In genomic region chr4:95048021-95048730, GRCm38 (mm10) we compare ENCODE assay signal across 8 mouse cellular contexts. TPM values are rescaled to one million over a fixed set of nuclear protein-coding genes. Genes with fewer than 3 reads are reported as not detected.
DNase-seq lines count a peak whose midpoint lies in the region; ATAC-seq lines count a peak whose summit lies in the region.

No protein-coding gene starts in this region.

- peak overlapping the region; percentile 76 for H3K4me3 ChIP-seq in forebrain, embryonic 14.5 days (ENCODE audit: low read depth, low read length)

- no peaks in the 10 kb centered on the region for H3K27me3 ChIP-seq in forebrain, embryonic 14.5 days (replicated peaks; ENCODE audit: control insufficient read depth, insufficient read depth, low read length)

- H3K4me1 ChIP-seq in forebrain, embryonic 14.5 days (ENCODE audit: control insufficient read depth, insufficient read depth, low read length): 0 out of 2 replicates have a peak, but pooled peaks cover 9% of the 10 kb centered on the region

- no peaks in the 10 kb centered on the region for H3K9me3 ChIP-seq in forebrain, embryonic 14.5 days (replicated peaks; ENCODE audit: control insufficient read depth, low read length)

- H3K36me3 ChIP-seq in forebrain, embryonic 14.5 days (ENCODE audit: control insufficient read depth, insufficient read depth, low read length): no peaks in the 10 kb centered on the region

- intact Hi-C loops in left cerebral cortex, postnatal 36 days (cut with DNase I): no loop called here
- intact Hi-C loops in left cerebral cortex, postnatal 25 days (cut with DNase I): no loop called here

- 14% methylated on average over 5 of the region's 5 CpGs for WGBS in forebrain, embryonic 14.5 days

- peak overlapping the region; percentile 50; the same call in 1 of the 2 replicates for H3K9ac ChIP-seq in forebrain, embryonic 14.5 days (ENCODE audit: low read length)

- H3K27ac ChIP-seq in forebrain, embryonic 14.5 days (ENCODE audit: low read depth, low read length): no peak overlapping the region

- no peak for ATAC-seq in forebrain, embryonic 14.5 days

- peak; percentile 17 for DNase-seq in cerebellum, adult 9-10 months
- DNase-seq in cerebellum, postnatal 36 days: no peak
- peak; percentile 13 to 21 for DNase-seq in B cell, adult 2 months
- DNase-seq in forebrain, embryonic 14.5 days (ENCODE audit: low spot score): no peak
- DNase-seq in lung, postnatal 36 days: peak; percentile 35
- no peak for DNase-seq in left cerebral cortex, postnatal 36 days (ENCODE audit: low spot score in 2 of 2)
- DNase-seq in thymus, postnatal 0 days (ENCODE audit: low spot score): no peak
- DNase-seq in left cerebral cortex, postnatal 25 days (ENCODE audit: low spot score in 2 of 2): no peak

- H3K4me2 ChIP-seq in forebrain, embryonic 14.5 days (ENCODE audit: low read length): peak overlapping the region; percentile 98

RNA-seq across cellular contexts. Expression of gene Jun, which starts 3.8 kb away (rescaled TPM):
- 36.0 and 36.4 TPM in 2 replicates for polyA plus RNA-seq in forebrain, embryonic 14.5 days (2014; fragmentation: Nextera tagmentation; extraction: Ambion mirVana)
- 10 to 100 TPM; 48.6 to 79.9 TPM for total RNA-seq in left cerebral cortex, postnatal 36 days (2021)
- 10.3 and 11.3 TPM in 2 replicates for polyA plus RNA-seq in thymus, postnatal 0 days (2015; fragmentation: Nextera tagmentation; extraction: Ambion mirVana)
- total RNA-seq in left cerebral cortex, postnatal 25 days (2021): 10 to 100 TPM; 47.0 to 61.4 TPM

Comparison
In these comparisons a context has a peak if more than half of its experiments do, and no peak if none do; other contexts are left out.
1. DNase-seq: peak in cerebellum, adult 9-10 months (single experiment), B cell, adult 2 months (2 of 2) and lung, postnatal 36 days (single experiment); none in cerebellum, postnatal 36 days (0 of 2), forebrain, embryonic 14.5 days (single experiment), left cerebral cortex, postnatal 36 days (0 of 2), thymus, postnatal 0 days (single experiment) and left cerebral cortex, postnatal 25 days (0 of 2).